Mouse (Mus musculus) hindbrain, embryonic 14.5 days (tissue): ENCODE measurements at regions not wholly inside any gene's neighbourhood (a gene's known extent, or its start where the extent isn't known, plus 50 kb on each side); places are given as distances from the start of the nearest gene placed in this dataset.
A peak's percentile ranks its signal among the peaks of the same experiment; 100 is the strongest.

Experiments used
- ATAC-seq: fragments of 200-750 bp; cut with Nextera tagmentation; 2 replicates; pipeline ENCODE4 v1.8.0; 2017; ENCODE audit warnings: moderate number of reproducible peaks, mild to moderate bottlenecking, moderate TSS enrichment, moderate library complexity; ENCODE audit not compliant: low FRiP score
- DNase-seq: peaks from one replicate; pipeline ENCODE4 v3.0.0-alpha.2; 2015; ENCODE audit warnings: low spot score
- H3K27ac ChIP-seq: fragments of 300-500 bp; sonication (generic); 2 replicates; pipeline ENCODE4 v1.5.1; 2014; ENCODE audit warnings: mild to moderate bottlenecking, moderate library complexity
- H3K27me3 ChIP-seq: fragments of 300-500 bp; sonication (generic); 2 replicates; pipeline ENCODE4 v1.6.1; 2014; ENCODE audit warnings: mild to moderate bottlenecking, low read length, mixed read lengths; ENCODE audit not compliant: control insufficient read depth, insufficient read depth
- H3K36me3 ChIP-seq: fragments of 300-500 bp; sonication (generic); replicated peaks from 2 replicates; pipeline ENCODE4 v1.6.1; 2014; ENCODE audit not compliant: control insufficient read depth, insufficient read depth
- H3K4me1 ChIP-seq: fragments of 300-500 bp; sonication (generic); replicated peaks from 2 replicates; pipeline ENCODE4 v1.6.1; 2014; ENCODE audit warnings: antibody characterized with exemption, low read length, mixed read lengths; ENCODE audit not compliant: control insufficient read depth, insufficient read depth
- H3K4me2 ChIP-seq: fragments of 300-500 bp; sonication (generic); replicated peaks from 2 replicates; pipeline ENCODE4 v1.6.1; 2014; ENCODE audit warnings: mild to moderate bottlenecking, moderate library complexity
- H3K4me3 ChIP-seq: fragments of 300-500 bp; sonication (generic); replicated peaks from 2 replicates; pipeline ENCODE4 v1.5.1; 2014; ENCODE audit warnings: mild to moderate bottlenecking, low read length
- H3K9ac ChIP-seq: fragments of 300-500 bp; sonication (generic); 2 replicates; pipeline ENCODE4 v1.6.1; 2014
- H3K9me3 ChIP-seq: fragments of 300-500 bp; sonication (generic); 2 replicates; pipeline ENCODE4 v1.6.1; 2016; ENCODE audit warnings: low read length; ENCODE audit not compliant: control insufficient read depth
- WGBS: fragments of 180-500 bp; shearing (Covaris S2); extraction: QIAGEN DNeasy Blood & Tissue Kit; methylation state at CpG from one replicate; pipeline ENCODE4 v1.1.7; 2014; 5-methylcytosine and 5-hydroxymethylcytosine counted together

DNA sequence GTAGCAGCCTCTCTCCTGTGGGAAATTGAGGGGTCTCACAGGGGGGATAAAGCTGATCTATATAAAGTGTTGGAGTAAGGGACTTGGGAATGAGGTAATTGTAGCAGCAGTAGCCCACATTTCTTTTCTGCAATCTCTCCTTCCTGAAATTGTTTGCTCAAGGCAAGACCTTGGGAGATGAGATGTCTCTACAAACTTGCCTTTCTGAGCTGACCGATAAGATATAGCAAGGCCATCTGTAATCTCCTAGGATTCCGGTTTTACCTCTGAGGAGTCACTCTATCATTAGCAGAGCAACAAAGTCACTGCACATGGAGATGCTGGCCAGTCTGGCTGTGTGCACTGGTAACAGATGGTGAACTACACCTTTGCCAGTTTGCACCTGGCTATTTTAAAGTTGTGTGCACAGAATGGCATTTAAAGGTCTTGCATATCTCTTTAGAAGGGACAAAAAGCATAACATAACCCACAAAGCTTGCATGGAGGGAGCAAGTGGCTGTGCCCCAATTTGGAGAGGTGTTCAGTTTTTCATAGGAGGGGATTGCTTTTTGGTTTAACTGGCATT lies 78.7 kb upstream of the Tbl1x start:
- Histone ChIP-seq H3K4me2 (no peak overlapping the region), H3K36me3 (no peaks in the 10 kb centered on the region), H3K27ac (peak overlapping the region; percentile 81), H3K9me3 (no peaks in the 10 kb centered on the region), H3K4me1 (peaks cover 5% of the 10 kb centered on the region), H3K9ac (no peak overlapping the region), H3K4me3 (no peak overlapping the region), H3K27me3 (no peaks in the 10 kb centered on the region)
- DNase-seq (no peak), ATAC-seq (no peak)
- WGBS = 72% methylated on average over 2 of the region's 2 CpGs

DNA sequence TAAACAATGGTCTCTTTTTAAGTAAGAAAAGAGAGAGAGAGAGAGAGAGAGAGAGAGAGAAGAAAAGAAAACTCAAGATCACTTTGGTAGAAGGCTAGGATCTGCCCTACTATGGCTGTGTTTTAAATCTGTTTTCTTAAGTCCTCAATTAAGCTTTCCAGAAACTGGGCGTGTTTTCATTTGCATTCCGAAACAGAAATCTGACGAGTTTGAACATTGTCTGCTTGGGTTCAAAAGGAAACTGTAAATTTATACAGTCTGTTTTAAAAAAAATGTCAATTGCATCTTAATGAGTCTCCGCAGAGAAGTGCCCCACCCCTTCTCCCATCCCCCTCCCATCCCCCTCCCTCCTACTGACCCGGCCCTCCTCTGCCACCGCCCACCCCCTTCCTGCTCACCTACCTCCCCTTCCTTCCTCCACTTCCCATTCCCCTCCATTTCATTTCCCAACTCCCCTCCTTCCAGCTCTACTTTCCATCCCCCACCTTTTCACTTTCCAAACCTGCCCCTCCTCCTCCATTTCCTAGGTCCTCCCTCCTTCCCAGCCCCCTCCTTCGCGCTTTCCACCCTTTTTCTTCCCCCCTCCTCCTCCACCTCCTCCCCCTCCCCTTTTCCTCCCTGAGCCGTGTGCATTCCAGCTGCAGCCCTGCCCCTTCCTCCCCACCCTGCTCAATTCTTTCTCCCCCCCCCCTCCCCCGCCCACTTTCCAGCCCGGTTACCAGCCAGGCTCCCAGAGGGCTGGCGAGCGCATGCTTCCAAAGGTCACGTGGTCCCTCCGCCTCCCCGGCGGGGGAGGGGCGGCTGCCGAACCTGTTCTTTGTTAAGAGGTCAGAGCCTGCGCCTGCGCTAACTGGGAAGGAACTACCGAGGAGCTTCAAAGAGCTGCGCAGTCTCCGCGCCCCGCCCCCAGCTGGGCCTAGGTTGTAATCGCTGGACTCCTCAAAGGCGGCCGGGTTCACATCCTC lies 77.7 kb upstream of the Tbl1x start:
- Histone ChIP-seq H3K9ac (0 out of 2 replicates have a peak overlapping the region, but pooled peaks have one; percentile 4), H3K4me3 (peak overlapping the region; percentile 12; the same call in 1 of the 2 replicates)
- ATAC-seq = peak; percentile 98

DNA sequence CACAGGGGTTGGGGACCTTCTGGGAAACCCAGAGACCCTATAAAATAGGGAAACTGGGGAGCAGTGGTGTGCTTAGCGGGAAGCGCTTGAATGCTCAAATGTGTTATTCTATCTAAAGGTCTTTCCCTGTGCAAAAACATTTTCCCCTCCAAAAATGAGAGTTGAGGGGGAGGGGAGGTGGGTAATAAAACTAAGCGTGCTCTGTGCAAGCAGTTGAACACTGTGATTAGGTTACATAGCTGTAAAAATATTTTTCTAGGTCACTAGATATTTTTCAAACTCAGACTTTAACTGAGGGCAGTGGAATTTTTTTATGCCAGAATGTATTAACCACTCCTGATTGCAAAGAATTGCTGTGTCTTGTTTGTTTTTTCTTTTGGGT lies 77.0 kb upstream of the Tbl1x start:
- Histone ChIP-seq H3K4me2 (peak overlapping the region; percentile 42), H3K27ac (peak overlapping the region; percentile 79), H3K9ac (0 out of 2 replicates have a peak overlapping the region, but pooled peaks have one; percentile 4), H3K4me1 (peaks cover 5% of the 10 kb centered on the region), H3K36me3 (no peaks in the 10 kb centered on the region), H3K27me3 (no peaks in the 10 kb centered on the region), H3K4me3 (peak overlapping the region; percentile 8; the same call in 1 of the 2 replicates), H3K9me3 (no peaks in the 10 kb centered on the region)
- 15% methylated on average over 3 of the region's 3 CpGs for WGBS
- no peak for ATAC-seq
- DNase-seq = no peak

More for the DNA sequence above, 77.7 kb upstream of the Tbl1x start:
- Histone ChIP-seq H3K27ac (peak overlapping the region; percentile 81), H3K4me1 (peaks cover 5% of the 10 kb centered on the region), H3K4me2 (peak overlapping the region; percentile 42), H3K27me3 (no peaks in the 10 kb centered on the region), H3K36me3 (no peaks in the 10 kb centered on the region), H3K9me3 (no peaks in the 10 kb centered on the region)
- DNase-seq = peak; percentile 96
- 12% methylated on average over 26 of the region's 29 CpGs for WGBS

DNA sequence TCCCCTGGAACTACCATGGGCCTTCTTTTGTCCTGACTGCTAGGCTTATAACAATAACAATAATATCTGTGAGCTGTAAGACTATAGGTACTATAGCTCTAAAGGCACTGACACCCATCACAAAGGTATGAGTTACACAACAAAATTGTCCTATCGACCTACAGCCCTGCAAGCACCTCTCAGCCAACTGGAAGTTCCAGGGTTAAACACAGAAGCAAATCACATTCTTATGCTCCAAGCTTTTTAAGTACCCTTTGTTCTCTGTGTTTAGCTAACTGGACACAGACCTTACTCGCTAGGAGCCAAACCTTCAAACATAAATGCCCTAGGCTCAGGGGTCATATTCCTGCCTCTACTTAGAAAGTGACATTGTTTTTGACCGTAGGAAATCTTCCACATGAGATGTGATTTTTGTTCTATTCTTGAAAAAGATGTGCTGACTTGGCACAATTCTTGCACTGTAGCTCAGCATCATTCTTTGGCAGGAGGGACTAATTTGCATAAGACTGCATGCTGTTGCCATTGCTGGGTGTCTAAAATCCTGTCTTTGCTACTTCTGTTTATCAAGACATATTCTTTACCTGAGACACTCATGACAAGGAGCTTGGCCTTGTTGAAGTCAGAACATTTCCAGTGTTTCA lies 66.8 kb upstream of the Tbl1x start:
- ATAC-seq = no peak
- Histone ChIP-seq H3K4me2 (no peak overlapping the region), H3K4me1 (peaks cover 6% of the 10 kb centered on the region; the same call in 1 of the 2 replicates), H3K27me3 (no peaks in the 10 kb centered on the region), H3K27ac (peak overlapping the region; percentile 14; the same call in 1 of the 2 replicates), H3K36me3 (no peaks in the 10 kb centered on the region), H3K9me3 (no peaks in the 10 kb centered on the region), H3K4me3 (no peak overlapping the region), H3K9ac (no peak overlapping the region)
- 30% methylated on average over 3 of the region's 3 CpGs for WGBS
- DNase-seq = peak; percentile 31

DNA sequence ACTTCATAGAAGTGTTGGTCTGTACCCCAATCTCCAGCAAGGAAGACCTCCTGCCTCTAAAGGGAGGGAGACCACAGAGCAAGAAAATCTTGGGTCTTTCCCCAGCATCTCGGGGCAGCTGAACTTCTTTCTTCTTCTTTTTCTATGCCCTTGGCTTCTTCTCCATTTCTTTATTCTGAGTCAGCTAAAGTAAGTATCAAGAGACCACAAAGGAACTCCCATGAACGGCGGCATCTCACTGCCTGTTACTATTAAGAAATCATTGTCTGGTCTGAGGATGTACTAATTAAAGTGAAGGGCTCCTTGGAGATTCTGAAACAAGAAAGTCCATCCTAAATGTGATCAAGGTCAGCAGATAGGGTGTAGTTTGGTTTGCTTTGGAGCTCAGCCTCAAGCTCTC lies 64.1 kb upstream of the Tbl1x start:
- Histone ChIP-seq H3K36me3 (no peaks in the 10 kb centered on the region), H3K27ac (no peak overlapping the region), H3K4me1 (peaks cover 6% of the 10 kb centered on the region; the same call in 1 of the 2 replicates), H3K9ac (no peak overlapping the region), H3K4me2 (no peak overlapping the region), H3K9me3 (no peaks in the 10 kb centered on the region), H3K4me3 (no peak overlapping the region), H3K27me3 (no peaks in the 10 kb centered on the region)
- WGBS = 76% methylated on average over 3 of the region's 3 CpGs
- DNase-seq (no peak), ATAC-seq (no peak)

DNA sequence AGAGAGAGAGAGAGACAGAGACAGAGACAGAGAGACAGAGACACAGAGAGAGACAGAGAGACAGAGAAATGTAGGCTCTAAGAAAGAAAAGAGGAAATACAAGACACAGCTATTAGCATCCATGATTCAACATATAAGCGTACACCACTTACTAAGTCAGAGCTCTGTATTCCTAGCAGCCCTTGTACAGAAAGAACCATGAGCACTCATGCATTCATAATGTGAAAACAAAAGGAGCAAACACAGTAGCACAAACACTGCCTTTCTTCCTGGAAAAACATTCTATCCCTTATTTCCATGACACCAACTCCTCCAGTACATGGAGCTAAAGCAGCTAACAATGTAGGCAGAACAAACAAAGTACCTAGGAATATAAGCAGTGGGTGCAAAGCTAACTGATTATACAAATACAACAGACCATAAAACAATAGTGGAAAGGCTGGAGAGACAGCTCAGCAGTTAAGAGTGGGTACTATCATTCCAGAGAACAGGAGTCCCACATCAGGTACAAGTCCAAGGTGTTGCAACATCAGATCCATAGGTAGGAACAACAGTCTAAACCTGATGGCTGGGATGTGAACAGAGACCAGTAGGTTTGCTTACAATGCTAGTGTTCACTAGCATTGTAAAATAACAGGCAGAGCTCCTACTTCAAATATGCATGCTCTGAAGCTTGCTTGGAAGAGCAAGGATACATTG lies 58.7 kb upstream of the Tbl1x start:
- DNase-seq (no peak), ATAC-seq (no peak; the same call in 1 of the 2 replicates)
- Histone ChIP-seq H3K36me3 (no peaks in the 10 kb centered on the region), H3K4me3 (no peak overlapping the region), H3K9me3 (no peaks in the 10 kb centered on the region), H3K4me2 (no peak overlapping the region), H3K9ac (no peak overlapping the region), H3K27ac (no peak overlapping the region), H3K4me1 (no peaks in the 10 kb centered on the region), H3K27me3 (no peaks in the 10 kb centered on the region)
- WGBS = 53% methylated on average over 1 of the region's 1 CpGs
